8 mouse cellular contexts compared by ENCODE assay signal in the genomic region with DNA sequence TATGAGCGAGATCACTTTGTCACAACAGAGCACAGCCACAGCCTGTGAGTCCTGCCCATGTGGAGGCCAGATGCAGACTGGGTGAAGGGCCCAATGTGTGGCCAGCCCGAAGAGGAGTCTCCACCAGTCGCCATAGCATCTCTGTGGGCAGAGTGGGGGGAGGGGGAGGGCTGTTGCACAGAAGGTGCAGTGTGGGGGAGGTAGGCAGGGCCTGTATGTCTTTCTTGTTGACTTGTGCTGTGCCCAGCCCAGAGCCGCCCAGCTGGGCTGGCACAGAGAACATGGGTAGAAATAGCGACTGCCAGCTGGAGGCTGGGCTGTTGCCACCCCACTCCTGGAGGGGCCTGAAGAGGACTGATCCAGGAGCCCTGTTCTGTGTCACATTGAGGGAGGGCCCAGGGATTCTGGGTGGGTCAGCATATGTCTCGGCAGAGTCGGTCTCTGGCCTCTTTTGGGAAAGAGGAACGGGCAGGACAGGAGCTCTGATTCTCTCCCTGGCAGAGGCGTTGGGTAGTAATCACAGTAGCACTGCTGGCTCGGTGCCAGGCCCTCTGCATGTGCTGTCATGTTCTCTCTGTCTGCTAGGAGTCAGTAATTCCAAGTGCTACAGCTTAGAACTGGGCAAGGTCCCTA. TPM values are rescaled to one million over a fixed set of nuclear protein-coding genes. Genes with fewer than 3 reads are reported as not detected.
DNase-seq lines count a peak whose midpoint lies in the region; ATAC-seq and TF ChIP-seq lines count a peak whose summit lies in the region.

No protein-coding gene starts in this region.

- no peaks in the 10 kb centered on the region for H3K9me3 ChIP-seq in forebrain, embryonic 14.5 days (replicated peaks; ENCODE audit: control insufficient read depth, low read length)
- H3K9me3 ChIP-seq in heart, embryonic 15.5 days (replicated peaks) = no peaks in the 10 kb centered on the region

- H3K9ac ChIP-seq in forebrain, embryonic 14.5 days (ENCODE audit: low read length) = no peak overlapping the region
- H3K9ac ChIP-seq in heart, embryonic 15.5 days = peak overlapping the region; percentile 2; the same call in 1 of the 2 replicates

- H3K36me3 ChIP-seq in forebrain, embryonic 14.5 days (ENCODE audit: control insufficient read depth, insufficient read depth, low read length) = no peaks in the 10 kb centered on the region
- H3K36me3 ChIP-seq in heart, embryonic 15.5 days = no peaks in the 10 kb centered on the region

- DNase-seq in retina, postnatal 1 day = peak; percentile 83
- no peak for DNase-seq in retina, embryonic 14.5 days (ENCODE audit: low spot score)
- peak; percentile 91 for DNase-seq in forebrain, embryonic 14.5 days (ENCODE audit: low spot score)
- DNase-seq in kidney, postnatal 10 days = peak; percentile 84
- DNase-seq in lung, adult 2 months = peak; percentile 17
- peak; percentile 80 to 87 for DNase-seq in right cerebral cortex, adult 2 months (ENCODE audit: low spot score in 2 of 2)
- DNase-seq in spleen, postnatal 14 days (ENCODE audit: low spot score in 2 of 2) = no peak

- H3K27ac ChIP-seq in forebrain, embryonic 14.5 days (ENCODE audit: low read depth, low read length) = peak overlapping the region; percentile 87
- H3K27ac ChIP-seq in heart, embryonic 15.5 days = peak overlapping the region; percentile 89

- H3K27me3 ChIP-seq in forebrain, embryonic 14.5 days (replicated peaks; ENCODE audit: control insufficient read depth, insufficient read depth, low read length) = no peaks in the 10 kb centered on the region
- H3K27me3 ChIP-seq in heart, embryonic 15.5 days = no peaks in the 10 kb centered on the region

- whole genome bisulfite sequencing in forebrain, embryonic 14.5 days = 22% methylated on average over 10 of the region's 10 CpGs
- 32% methylated on average over 10 of the region's 10 CpGs for whole genome bisulfite sequencing in heart, embryonic 15.5 days
- 40% methylated on average over 10 of the region's 10 CpGs for WGBS in lung, adult 2 months

- peak; percentile 82 for ATAC-seq in forebrain, embryonic 14.5 days
- ATAC-seq in heart, embryonic 15.5 days (replicated peaks; ENCODE audit: insufficient number of reproducible peaks, insufficient read depth, low FRiP score, low read depth) = peak; percentile 44

- TF ChIP-seq POLR2A in lung, adult 2 months (IDR thresholded peaks at IDR 0.05; ENCODE audit: borderline replicate concordance, extremely low read depth, low read depth, low read length) = no peak

- peaks cover 52% of the 10 kb centered on the region for H3K4me1 ChIP-seq in forebrain, embryonic 14.5 days (ENCODE audit: control insufficient read depth, insufficient read depth, low read length)
- H3K4me1 ChIP-seq in heart, embryonic 15.5 days (replicated peaks) = peaks cover 85% of the 10 kb centered on the region
- H3K4me1 ChIP-seq in lung, adult 2 months (ENCODE audit: control insufficient read depth, insufficient read depth, low read length) = no peaks in the 10 kb centered on the region

- no peak for TF ChIP-seq CTCF in lung, adult 2 months (IDR thresholded peaks at IDR 0.05; ENCODE audit: insufficient read depth, low read length)

- H3K4me2 ChIP-seq in forebrain, embryonic 14.5 days (ENCODE audit: low read length) = peak overlapping the region; percentile 26
- peak overlapping the region; percentile 29 for H3K4me2 ChIP-seq in heart, embryonic 15.5 days

- no peak overlapping the region for H3K4me3 ChIP-seq in forebrain, embryonic 14.5 days (ENCODE audit: low read depth, low read length)
- no peak overlapping the region for H3K4me3 ChIP-seq in heart, embryonic 15.5 days
- no peak overlapping the region for H3K4me3 ChIP-seq in lung, adult 2 months (replicated peaks; ENCODE audit: extremely low read depth, low read depth, low read length)

RNA-seq across cellular contexts. Expression of gene Ncs1, which starts 18.2 kb away (rescaled TPM):
- polyA plus RNA-seq in forebrain, embryonic 14.5 days (2014; fragmentation: Nextera tagmentation; extraction: Ambion mirVana) = 95.2 and 109 TPM in 2 replicates
- polyA plus RNA-seq in heart, embryonic 15.5 days (2015; fragmentation: Nextera tagmentation; extraction: Ambion mirVana) = 33.7 and 35.1 TPM in 2 replicates
- 2.2 and 2.5 TPM in 2 replicates for polyA plus RNA-seq in lung, adult 2 months (2012; rRNA removed)

RNA-seq across cellular contexts. Expression of gene Hmcn2, which starts 50.4 kb away (rescaled TPM):
- 0.17 and 0.27 TPM in 2 replicates for polyA plus RNA-seq in forebrain, embryonic 14.5 days (2014; fragmentation: Nextera tagmentation; extraction: Ambion mirVana)
- 1.0 and 1.1 TPM in 2 replicates for polyA plus RNA-seq in heart, embryonic 15.5 days (2015; fragmentation: Nextera tagmentation; extraction: Ambion mirVana)
- polyA plus RNA-seq in lung, adult 2 months (2012; rRNA removed) = 10.8 and 16.8 TPM in 2 replicates

Comparison
In these comparisons a context has a peak if more than half of its experiments do, and no peak if none do; other contexts are left out.
1. DNase-seq: peak in retina, postnatal 1 day (single experiment), forebrain, embryonic 14.5 days (single experiment), kidney, postnatal 10 days (single experiment), lung, adult 2 months (single experiment) and right cerebral cortex, adult 2 months (2 of 2); none in retina, embryonic 14.5 days (single experiment) and spleen, postnatal 14 days (0 of 2).